8 mouse cellular contexts compared by ENCODE assay signal in genomic region chrX:36597707-36598389, GRCm38 (mm10). TPM values are rescaled to one million over a fixed set of nuclear protein-coding genes. Genes with fewer than 3 reads are reported as not detected.
A peak's percentile ranks its signal among the peaks of the same experiment; 100 is the strongest.
DNase-seq lines count a peak whose midpoint lies in the region; ATAC-seq lines count a peak whose summit lies in the region.

Gene Pgrmc1, plus strand, starts transcription at chrX:36598206.

- no peaks in the 10 kb centered on the region for H3K27me3 ChIP-seq in embryonic facial prominence, embryonic 12.5 days
- no peaks in the 10 kb centered on the region for H3K27me3 ChIP-seq in limb, embryonic 10.5 days (ENCODE audit: low read depth, poor library complexity, severe bottlenecking)
- H3K27me3 ChIP-seq in midbrain, embryonic 12.5 days, result no peaks in the 10 kb centered on the region

- peak; percentile 91 for DNase-seq in 3134 (ENCODE audit: extremely low read depth, insufficient read length, low spot score)
- DNase-seq in adrenal gland, postnatal 36 days, result peak; percentile 88 to 89
- DNase-seq in heart, adult 11 months, result peak; percentile 99
- DNase-seq in kidney, adult 18-20 months, result peak; percentile 87
- DNase-seq in limb, embryonic 10.5 days (ENCODE audit: low spot score), result peak; percentile 86
- peak; percentile 65 for DNase-seq in skeletal muscle tissue, adult 2 months (ENCODE audit: low read depth, low spot score)

- peak within 1 kb of the TSS; percentile 62 for H3K4me3 ChIP-seq in embryonic facial prominence, embryonic 12.5 days
- peak within 1 kb of the TSS; percentile 69 for H3K4me3 ChIP-seq in limb, embryonic 10.5 days
- H3K4me3 ChIP-seq in midbrain, embryonic 12.5 days, result peak within 1 kb of the TSS; percentile 66

- H3K4me2 ChIP-seq in embryonic facial prominence, embryonic 12.5 days (replicated peaks), result peak within 1 kb of the TSS; percentile 52
- H3K4me2 ChIP-seq in midbrain, embryonic 12.5 days (replicated peaks), result peak within 1 kb of the TSS; percentile 56

- H3K27ac ChIP-seq in embryonic facial prominence, embryonic 12.5 days, result peak within 1 kb of the TSS; percentile 81
- H3K27ac ChIP-seq in limb, embryonic 10.5 days, result peak within 1 kb of the TSS; percentile 94
- H3K27ac ChIP-seq in midbrain, embryonic 12.5 days (replicated peaks), result peak within 1 kb of the TSS; percentile 83

- WGBS in embryonic facial prominence, embryonic 12.5 days, result 23% methylated on average over 35 of the region's 45 CpGs
- WGBS in limb, embryonic 10.5 days, result 13% methylated on average over 42 of the region's 45 CpGs
- WGBS in midbrain, embryonic 12.5 days, result 22% methylated on average over 37 of the region's 45 CpGs

- no peaks in the 10 kb centered on the region for H3K9me3 ChIP-seq in embryonic facial prominence, embryonic 12.5 days
- no peaks in the 10 kb centered on the region for H3K9me3 ChIP-seq in limb, embryonic 10.5 days (replicated peaks)
- no peaks in the 10 kb centered on the region for H3K9me3 ChIP-seq in midbrain, embryonic 12.5 days

- H3K4me1 ChIP-seq in embryonic facial prominence, embryonic 12.5 days, result no peaks in the 10 kb centered on the region; the same call in 1 of the 2 replicates
- peaks cover 4% of the 10 kb centered on the region; the same call in 1 of the 2 replicates for H3K4me1 ChIP-seq in limb, embryonic 10.5 days
- H3K4me1 ChIP-seq in midbrain, embryonic 12.5 days, result peaks cover 6% of the 10 kb centered on the region

- H3K9ac ChIP-seq in embryonic facial prominence, embryonic 12.5 days, result peak within 1 kb of the TSS; percentile 80
- peak within 1 kb of the TSS; percentile 83 for H3K9ac ChIP-seq in midbrain, embryonic 12.5 days (replicated peaks)

- no peaks in the 10 kb centered on the region; the same call in 1 of the 2 replicates for H3K36me3 ChIP-seq in embryonic facial prominence, embryonic 12.5 days
- peaks cover 18% of the 10 kb centered on the region for H3K36me3 ChIP-seq in limb, embryonic 10.5 days
- 0 out of 2 replicates have a peak, but pooled peaks cover 5% of the 10 kb centered on the region for H3K36me3 ChIP-seq in midbrain, embryonic 12.5 days

- ATAC-seq in embryonic facial prominence, embryonic 12.5 days (ENCODE audit: insufficient number of reproducible peaks, insufficient read depth, low FRiP score, low TSS enrichment), result peak; percentile 84
- peak; percentile 93 for ATAC-seq in midbrain, embryonic 12.5 days (ENCODE audit: low FRiP score, low read depth)

RNA-seq across cellular contexts. Expression of gene Pgrmc1, which starts in this region (rescaled TPM):
- total RNA-seq in adrenal gland, postnatal 36 days (2021), result 100 to 1,000 TPM; 444 to 539 TPM
- polyA plus RNA-seq in embryonic facial prominence, embryonic 12.5 days (2016; fragmentation: Nextera tagmentation; extraction: Ambion mirVana), result 343 and 364 TPM in 2 replicates
- polyA plus RNA-seq in limb, embryonic 10.5 days (2016; fragmentation: Nextera tagmentation; extraction: Ambion mirVana), result 362 and 378 TPM in 2 replicates
- polyA plus RNA-seq in midbrain, embryonic 12.5 days (2016; fragmentation: Nextera tagmentation; extraction: Ambion mirVana), result 458 and 475 TPM in 2 replicates

Comparison
In these comparisons a context has a peak if more than half of its experiments do, and no peak if none do; other contexts are left out.
1. Peak in every context shown above with its lines: DNase-seq, ATAC-seq, H3K4me3 ChIP-seq and H3K27ac ChIP-seq.